Mouse (Mus musculus): Measurements from ENCODE around the gene Slc12a7.

- TF ChIP-seq POLR2A (IDR thresholded peaks at IDR 0.05; ENCODE audit: insufficient read depth, low read length) (no peak), EP300 (IDR thresholded peaks at IDR 0.05; ENCODE audit: insufficient read depth, low read depth, low read length) (no peak), CTCF (IDR thresholded peaks at IDR 0.05; ENCODE audit: low read depth, low read length) (no peak)
Measured at GRCm38 (mm10) chr13:73839740-73840139, 106.8 kb downstream of the Slc12a7 start.

All from ES-Bruce4 (cell line).